Comparison of ENCODE assay signal across 14 mouse cellular contexts in genomic region chr2:59733410-59733809, GRCm38 (mm10).
"Had no signal": no experiment of that assay in that cellular context is flagged by ENCODE, and none has a peak within 500 bp of the region (broad histone marks: within the 10 kb centered on the region; RNA-seq: fewer than 3 reads in every experiment).

No protein-coding gene starts in this region.

- H3K27me3 ChIP-seq: liver, embryonic 13.5 days; midbrain, embryonic 15.5 days; neural tube, embryonic 12.5 days had no signal

- ATAC-seq: hindbrain, embryonic 16.5 days; inflammation-experienced regulatory T-cells, adult 6 months; liver, postnatal 0 days; midbrain, embryonic 15.5 days had no signal

- H3K9ac ChIP-seq: liver, embryonic 13.5 days; liver, postnatal 0 days; midbrain, embryonic 15.5 days; neural tube, embryonic 12.5 days had no signal

- H3K4me3 ChIP-seq: left cerebral cortex, adult 2 months; liver, embryonic 13.5 days; megakaryocyte, embryonic 14.5 days; midbrain, embryonic 15.5 days; neural tube, embryonic 12.5 days had no signal

- H3K4me2 ChIP-seq: liver, embryonic 13.5 days; midbrain, embryonic 11.5 days; midbrain, embryonic 15.5 days; neural tube, embryonic 12.5 days had no signal

- H3K36me3 ChIP-seq: liver, embryonic 13.5 days; midbrain, embryonic 15.5 days; neural tube, embryonic 12.5 days had no signal

- H3K4me1 ChIP-seq: liver, embryonic 13.5 days; midbrain, embryonic 15.5 days had no signal

- DNase-seq: kidney, adult 9 months; kidney, postnatal 4 days; liver; liver, embryonic 13.5 days; liver, postnatal 0 days; thymus, postnatal 36 days had no signal

- H3K27ac ChIP-seq: left cerebral cortex, adult 2 months; liver, embryonic 13.5 days; macrophage; midbrain, embryonic 15.5 days; neural tube, embryonic 12.5 days had no signal

- H3K9me3 ChIP-seq: liver, embryonic 13.5 days; midbrain, embryonic 15.5 days; neural tube, embryonic 12.5 days had no signal
